Mouse (Mus musculus): ENCODE results near the gene Nphs1.

GRCm38 (mm10) chr7:30456487-30456886 is 1.6 kb upstream of the Nphs1 start:
- TF ChIP-seq GATA1 (IDR thresholded peaks at IDR 0.05; ENCODE audit: borderline replicate concordance, low read length) (no peak), FLI1 (IDR thresholded peaks at IDR 0.05; ENCODE audit: low read length) (no peak)

All from megakaryocyte, embryonic 14.5 days (primary cell).